Comparison of ENCODE assay signal across 20 mouse cellular contexts in genomic region chr2:158501836-158502812, GRCm38 (mm10). TPM values are rescaled to one million over a fixed set of nuclear protein-coding genes. Genes with fewer than 3 reads are reported as not detected.
DNase-seq lines count a peak whose midpoint lies in the region; TF ChIP-seq lines count a peak whose summit lies in the region.
"Had no signal": no experiment of that assay in that cellular context is flagged by ENCODE, and none has a peak within 500 bp of the region (broad histone marks: within the 10 kb centered on the region; RNA-seq: fewer than 3 reads in every experiment).

TSS of gene Adig (plus strand) at chr2:158502612.

- no peaks in the 10 kb centered on the region for H3K27me3 ChIP-seq in kidney, adult 2 months (replicated peaks; ENCODE audit: control insufficient read depth, insufficient read depth, low read length)
- H3K27me3 ChIP-seq: forebrain, embryonic 13.5 days; kidney, embryonic 15.5 days; limb, embryonic 15.5 days; neural tube, embryonic 13.5 days had no signal

- no peak for TF ChIP-seq POLR2A in kidney, adult 2 months (IDR thresholded peaks at IDR 0.05; ENCODE audit: low read depth, low read length)

- intact Hi-C loops in left cerebral cortex, postnatal 10 days (cut with DNase I) = no loop called here

- H3K27ac ChIP-seq in kidney, adult 2 months (ENCODE audit: insufficient read depth, low read depth, low read length) = no peak within 1 kb of the TSS
- H3K27ac ChIP-seq: forebrain, embryonic 13.5 days; hindbrain, embryonic 14.5 days; kidney, embryonic 15.5 days; limb, embryonic 15.5 days; neural tube, embryonic 13.5 days had no signal

- H3K4me1 ChIP-seq in kidney, adult 2 months (ENCODE audit: control insufficient read depth, insufficient read depth, low read length) = no peaks in the 10 kb centered on the region
- H3K4me1 ChIP-seq: forebrain, embryonic 13.5 days; kidney, embryonic 15.5 days; neural tube, embryonic 13.5 days had no signal

- peak; percentile 5 for DNase-seq in kidney, adult 2 months
- DNase-seq in kidney, adult 18-20 months = no peak
- DNase-seq in ZHBTc4 (ENCODE audit: low read depth, low spot score) = peak; percentile 6
- peak; percentile 63 for DNase-seq in adrenal gland, postnatal 10 days
- DNase-seq in fat pad, adult 2 months (ENCODE audit: extremely low read depth, low read depth, low spot score) = peak; percentile 49
- no peak for DNase-seq in left cerebral cortex, postnatal 10 days (ENCODE audit: extremely low spot score in 1 of 2, low spot score in 2 of 2)
- DNase-seq in right cerebral cortex, postnatal 10 days (ENCODE audit: low spot score in 2 of 2) = no peak
- DNase-seq in embryo, embryonic 9.5 days (ENCODE audit: extremely low spot score) = no peak
- DNase-seq: cerebellum, adult 9-10 months; gastrocnemius, postnatal 25 days; thymus, adult 18-20 months had no signal

- no peak within 1 kb of the TSS for H3K4me3 ChIP-seq in kidney, adult 2 months (ENCODE audit: insufficient read depth, low read depth, low read length)
- H3K4me3 ChIP-seq: forebrain, embryonic 13.5 days; kidney, embryonic 15.5 days; limb, embryonic 15.5 days; neural tube, embryonic 13.5 days had no signal

- H3K36me3 ChIP-seq in kidney, adult 2 months (ENCODE audit: control insufficient read depth, insufficient read depth, low read length) = no peaks in the 10 kb centered on the region; the same call in 1 of the 2 replicates

- 71% methylated on average over 11 of the region's 11 CpGs for WGBS in kidney, adult 2 months

- TF ChIP-seq CTCF in kidney, adult 2 months (conservative IDR thresholded peaks at IDR 0.05; ENCODE audit: insufficient read depth, insufficient read length, low read depth, low read length) = no peak

RNA-seq across cellular contexts. Expression of gene Adig, which starts in this region (rescaled TPM):
- 26.8 and 35.2 TPM in 2 replicates for polyA plus RNA-seq in kidney, adult 2 months (2012; rRNA removed)
- total RNA-seq in adrenal gland, postnatal 10 days (2021) = 100 to 1,000 TPM; 157 to 196 TPM
- total RNA-seq in left cerebral cortex, postnatal 10 days (2021) = not detected
- total RNA-seq: G1E; megakaryocyte progenitor cell, adult 5-6 weeks had no signal
- polyA plus RNA-seq: embryonic facial prominence, embryonic 11.5 days; forebrain, embryonic 13.5 days; G1E; heart, postnatal 0 days; hindbrain, embryonic 14.5 days; kidney, embryonic 15.5 days; neural tube, embryonic 13.5 days had no signal

Comparison
In these comparisons a context has a peak if more than half of its experiments do, and no peak if none do; other contexts are left out.
1. RNA of gene Adig (total RNA-seq): 157 to 196 TPM in adrenal gland, postnatal 10 days; not detected in left cerebral cortex, postnatal 10 days; every median in the first group is over 100 times any median in the second.
2. DNase-seq: peak in kidney, adult 2 months (single experiment), ZHBTc4 (single experiment), adrenal gland, postnatal 10 days (single experiment) and fat pad, adult 2 months (single experiment); none in kidney, adult 18-20 months (single experiment), left cerebral cortex, postnatal 10 days (0 of 2), right cerebral cortex, postnatal 10 days (0 of 2) and embryo, embryonic 9.5 days (single experiment).